Mouse (Mus musculus) MEL (cell line): Measurements from ENCODE around the gene Sowaha. TPM values are rescaled to one million over a fixed set of nuclear protein-coding genes. Genes with fewer than 3 reads are reported as not detected.

Source experiments
- DNase-seq: peaks from one replicate; pipeline ENCODE4 v3.0.0; 2011; ENCODE audit warnings: low read depth, low spot score
- H3K27ac ChIP-seq: 2 replicates; pipeline ENCODE4 v1.5.1; 2012; ENCODE audit warnings: low read depth, mild to moderate bottlenecking, control low read depth, low read length, moderate library complexity; ENCODE audit not compliant: control insufficient read depth
- H3K27me3 ChIP-seq, 2 experiments: fragments of 150-350 bp in 1 of 2; sonication (generic) in 1 of 2; 2 replicates each; pipeline ENCODE4 v1.6.1; 2012; ENCODE audit warnings: low read length in 2 of 2, mild to moderate bottlenecking in 2 of 2, improper control_type of control experiment in 1 of 2, moderate library complexity in 1 of 2; ENCODE audit not compliant: insufficient read depth in 2 of 2, control insufficient read depth in 1 of 2
- H3K36me3 ChIP-seq, 2 experiments: 2 replicates each; pipeline ENCODE4 v1.6.1; 2012 to 2014; ENCODE audit warnings: low read length in 2 of 2, improper control_type of control experiment in 1 of 2, inconsistent platforms in 1 of 2, mild to moderate bottlenecking in 1 of 2; ENCODE audit not compliant: insufficient read depth in 2 of 2, control insufficient read depth in 1 of 2
- H3K4me1 ChIP-seq, 2 experiments: fragments of 150-350 bp in 1 of 2; sonication (generic) in 1 of 2; 2 replicates each; pipeline ENCODE4 v1.6.1; 2012; ENCODE audit warnings: low read length in 2 of 2, improper control_type of control experiment in 1 of 2, mild to moderate bottlenecking in 1 of 2; ENCODE audit not compliant: insufficient read depth in 2 of 2, control insufficient read depth in 1 of 2
- H3K4me3 ChIP-seq, 2 experiments: fragments of 150-350 bp in 1 of 2; sonication (generic) in 1 of 2; 2 replicates each; pipeline ENCODE4 v1.5.1; 2012; ENCODE audit warnings: low read depth in 2 of 2, low read length in 2 of 2, mild to moderate bottlenecking in 2 of 2, moderate library complexity in 2 of 2, control low read depth in 1 of 2, improper control_type of control experiment in 1 of 2; ENCODE audit not compliant: control insufficient read depth in 1 of 2, insufficient read depth in 1 of 2
- H3K79me2 ChIP-seq: 2 replicates; pipeline ENCODE4 v1.6.1; 2012; ENCODE audit warnings: mild to moderate bottlenecking, low read length, moderate library complexity; ENCODE audit not compliant: control insufficient read depth, poor library complexity, insufficient read depth
- H3K9ac ChIP-seq: 2 replicates; pipeline ENCODE4 v1.6.1; 2012; ENCODE audit warnings: low read depth, mild to moderate bottlenecking, control low read depth, low read length, moderate library complexity; ENCODE audit not compliant: control insufficient read depth, poor library complexity, severe bottlenecking
- H3K9me3 ChIP-seq: fragments of 150-350 bp; sonication (generic); replicated peaks from 2 replicates; pipeline ENCODE4 v1.6.1; 2012; ENCODE audit warnings: mild to moderate bottlenecking, low read length, improper control_type of control experiment, moderate library complexity; ENCODE audit not compliant: insufficient read depth
- CHD1 ChIP-seq: IDR thresholded peaks from 2 replicates; pipeline ENCODE4 v1.6.1; 2012; ENCODE audit warnings: low read depth, mild to moderate bottlenecking, inconsistent platforms, low read length, improper control_type of control experiment
- CTCF ChIP-seq, 3 experiments: IDR thresholded peaks in 2 of 3; conservative IDR thresholded peaks in 1 of 3; 2 replicates each; pipeline ENCODE4 v1.5.1; 2011 to 2012; ENCODE audit warnings: low read length in 3 of 3, low read depth in 2 of 3, mild to moderate bottlenecking in 2 of 3, improper control_type of control experiment in 1 of 3, inconsistent platforms in 1 of 3, mixed read lengths in 1 of 3, moderate library complexity in 1 of 3; ENCODE audit not compliant: control insufficient read depth in 1 of 3, insufficient read depth in 1 of 3, poor library complexity in 1 of 3, severe bottlenecking in 1 of 3
- EP300 ChIP-seq, 2 experiments: IDR thresholded peaks; 2 replicates each; pipeline ENCODE4 v1.6.1; 2011; ENCODE audit warnings: improper control_type of control experiment in 2 of 2, low read length in 2 of 2, low read depth in 1 of 2, mild to moderate bottlenecking in 1 of 2
- ETS1 ChIP-seq: IDR thresholded peaks from 2 replicates; pipeline ENCODE4 v1.6.1; 2012; ENCODE audit warnings: low read depth, mild to moderate bottlenecking, inconsistent platforms, low read length, improper control_type of control experiment, moderate library complexity
- GATA1 ChIP-seq: IDR thresholded peaks from 2 replicates; pipeline ENCODE4 v1.6.1; 2011; ENCODE audit warnings: low read depth, low read length, improper control_type of control experiment
- JUND ChIP-seq: IDR thresholded peaks from 2 replicates; pipeline ENCODE4 v1.6.1; 2011; ENCODE audit warnings: low read depth, mild to moderate bottlenecking, improper control_type of control experiment, low read length
- MAZ ChIP-seq: IDR thresholded peaks from 2 replicates; pipeline ENCODE4 v1.6.1; 2012; ENCODE audit warnings: low read depth, mild to moderate bottlenecking, inconsistent platforms, low read length, improper control_type of control experiment
- MEF2A ChIP-seq: IDR thresholded peaks from 2 replicates; pipeline ENCODE4 v1.6.1; 2014; ENCODE audit warnings: low read depth, mild to moderate bottlenecking, inconsistent platforms, low read length, improper control_type of control experiment; ENCODE audit not compliant: poor library complexity, insufficient replicate concordance, severe bottlenecking; ENCODE audit errors: extremely low read depth
- MYC ChIP-seq: IDR thresholded peaks from 2 replicates; pipeline ENCODE4 v1.6.1; 2011; ENCODE audit warnings: low read depth, mild to moderate bottlenecking, low read length, improper control_type of control experiment, moderate library complexity
- NRF1 ChIP-seq: IDR thresholded peaks from 2 replicates; pipeline ENCODE4 v1.6.1; 2014; ENCODE audit warnings: low read depth, mild to moderate bottlenecking, inconsistent platforms, low read length, improper control_type of control experiment, moderate library complexity; ENCODE audit not compliant: poor library complexity, insufficient read depth, severe bottlenecking
- POLR2AphosphoS2 ChIP-seq: IDR thresholded peaks from 2 replicates; pipeline ENCODE4 v1.6.1; 2011; ENCODE audit warnings: low read length, improper control_type of control experiment
- RAD21 ChIP-seq: IDR thresholded peaks from 2 replicates; pipeline ENCODE4 v1.6.1; 2011; ENCODE audit warnings: mild to moderate bottlenecking, low read depth, low read length, improper control_type of control experiment
- SMC3 ChIP-seq: IDR thresholded peaks from 2 replicates; pipeline ENCODE4 v1.6.1; 2011; ENCODE audit warnings: low read depth, low read length, improper control_type of control experiment
- TAL1 ChIP-seq: IDR thresholded peaks from 2 replicates; pipeline ENCODE4 v1.6.1; 2012; ENCODE audit warnings: mild to moderate bottlenecking, inconsistent platforms, low read length, moderate library complexity, mixed read lengths
- TCF12 ChIP-seq: IDR thresholded peaks from 2 replicates; pipeline ENCODE4 v1.6.1; 2014; ENCODE audit warnings: low read depth, mild to moderate bottlenecking, inconsistent platforms, low read length, improper control_type of control experiment, moderate library complexity
- ZKSCAN1 ChIP-seq: IDR thresholded peaks from 2 replicates; pipeline ENCODE4 v1.6.1; 2012; ENCODE audit warnings: low read depth, mild to moderate bottlenecking, inconsistent platforms, low read length, improper control_type of control experiment, moderate library complexity
- ZMIZ1 ChIP-seq: IDR thresholded peaks from 2 replicates; pipeline ENCODE4 v1.6.1; 2012; ENCODE audit warnings: low read depth, mild to moderate bottlenecking, inconsistent platforms, low read length, improper control_type of control experiment, moderate library complexity
- polyA plus RNA-seq, 2 experiments: library from polyadenylated mRNA; stranded (reverse) in 1 of 2; unstranded in 1 of 2; fragments of >175 nt in 1 of 2; fragments of >200 nt in 1 of 2; gene quantifications; 2 replicates each; pipeline versions ENCODE4 v1.2.1 to v1.2.4; 2012; ENCODE audit warnings: low replicate concordance in 2 of 2, low read depth in 1 of 2; ENCODE audit not compliant: insufficient read length in 2 of 2, insufficient read depth in 1 of 2, missing spikeins in 1 of 2
- total RNA-seq: library from RNA; depleted of rRNA; stranded (reverse); fragments of 300-350 nt; gene quantifications from 2 replicates; pipeline ENCODE4 v1.2.3, GENCODE M21; 2012

Sowaha gene
- total and polyA plus RNA-seq, 3 experiments, result not detected

GRCm38 (mm10) chr11:53502039-53502765 lies 22.1 kb upstream of the Sowaha start (continued):
- TF ChIP-seq CTCF (IDR thresholded peaks at IDR 0.05 in 2 of 3, conservative IDR thresholded peaks at IDR 0.05 in 1 of 3; ENCODE audit: control insufficient read depth in 1 of 3, insufficient read depth in 1 of 3, low read depth in 2 of 3, low read length in 3 of 3, poor library complexity in 1 of 3, severe bottlenecking in 1 of 3), result peak; percentile 20 to 58 (median 46); a peak in 5 of 6 replicates
- no peak for TF ChIP-seq TAL1
- TF ChIP-seq MYC, result peak; percentile 60; the same call in 1 of the 2 replicates
- TF ChIP-seq GATA1, result no peak

- DNase-seq, result peak; percentile 57
- peaks cover 0 to 9% of the 10 kb centered on the region in 2 experiments; a peak in 2 of 4 replicates for H3K36me3 ChIP-seq
- no peaks in the 10 kb centered on the region for H3K9me3 ChIP-seq
- 0 out of 4 replicates have a peak, but pooled peaks of 1 of the 2 experiments have one; percentile 21 for TF ChIP-seq EP300 (IDR thresholded peaks at IDR 0.05; ENCODE audit: low read depth in 1 of 2, low read length in 2 of 2)
- TF ChIP-seq JUND, result no peak
- peaks cover 5 to 6% of the 10 kb centered on the region in 2 experiments; a peak in 2 of 4 replicates for H3K4me1 ChIP-seq
- no peak overlapping the region for H3K27ac ChIP-seq
- no peaks in the 10 kb centered on the region for H3K79me2 ChIP-seq
- H3K4me3 ChIP-seq, result no peak overlapping the region
- H3K9ac ChIP-seq, result no peak overlapping the region
- no peaks in the 10 kb centered on the region for H3K27me3 ChIP-seq
Observed at GRCm38 (mm10) chr11:53500569-53500968, 20.5 kb upstream of the Sowaha start.

- Histone ChIP-seq H3K4me3 (no peak overlapping the region), H3K36me3 (peaks cover 0 to 3% of the 10 kb centered on the region in 2 experiments; a peak in 2 of 4 replicates), H3K79me2 (no peaks in the 10 kb centered on the region), H3K27ac (no peak overlapping the region), H3K9ac (no peak overlapping the region), H3K27me3 (no peaks in the 10 kb centered on the region), H3K4me1 (peaks cover 3 to 5% of the 10 kb centered on the region in 2 experiments; a peak in 2 of 4 replicates), H3K9me3 (no peaks in the 10 kb centered on the region)
- DNase-seq, result peak; percentile 77
- TF ChIP-seq TAL1 (no peak), ZMIZ1 (no peak), MYC (no peak), ZKSCAN1 (no peak), ETS1 (peak; percentile 61)
Observed at GRCm38 (mm10) chr11:53496946-53497345, 16.9 kb upstream of the Sowaha start.

DNA sequence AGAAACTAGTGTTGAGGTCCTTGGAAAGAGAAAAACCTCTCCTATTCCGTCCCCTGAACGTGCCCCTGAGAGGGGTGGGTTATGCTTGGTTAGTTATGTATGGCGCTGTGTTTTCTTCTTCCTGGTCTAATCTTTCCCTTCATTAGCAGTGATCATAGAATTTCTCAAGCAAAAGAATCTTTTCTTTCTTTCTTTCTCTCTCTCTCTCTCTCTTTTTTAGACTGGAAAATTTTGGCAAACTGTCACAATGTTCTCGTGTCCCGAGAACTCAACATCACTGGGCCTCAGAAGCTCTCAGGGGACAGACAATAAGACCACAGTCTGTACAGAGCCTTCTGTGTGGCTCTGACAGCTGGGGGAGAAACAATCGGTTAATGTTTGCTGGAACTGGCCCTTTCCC lies 15.3 kb upstream of the Sowaha start:
- H3K79me2 ChIP-seq, result no peaks in the 10 kb centered on the region
- no peaks in the 10 kb centered on the region for H3K36me3 ChIP-seq
- no peaks in the 10 kb centered on the region for H3K9me3 ChIP-seq
- DNase-seq, result no peak
- 0 out of 4 replicates have a peak, but pooled peaks cover 0 to 2% of the 10 kb centered on the region in 2 experiments for H3K4me1 ChIP-seq
- no peak overlapping the region for H3K9ac ChIP-seq
- no peaks in the 10 kb centered on the region for H3K27me3 ChIP-seq
- TF ChIP-seq TCF12, result no peak
- TF ChIP-seq SMC3, result no peak
- no peak for TF ChIP-seq POLR2AphosphoS2
- no peak for TF ChIP-seq NRF1
- TF ChIP-seq RAD21, result no peak
- TF ChIP-seq MAZ, result no peak
- TF ChIP-seq GATA1, result no peak
- no peak for TF ChIP-seq ETS1
- TF ChIP-seq CHD1, result no peak
- no peak for TF ChIP-seq MEF2A
- H3K27ac ChIP-seq, result no peak overlapping the region
- no peak overlapping the region for H3K4me3 ChIP-seq
